Mouse (Mus musculus) forelimb bud, embryonic 11.5 days (tissue): ENCODE measurements around the gene Alad.

Source experiments
- DNase-seq: peaks from one replicate; pipeline ENCODE4 v3.0.0-alpha.2; 2012; ENCODE audit warnings: low read depth, low spot score

Alad gene

DNA sequence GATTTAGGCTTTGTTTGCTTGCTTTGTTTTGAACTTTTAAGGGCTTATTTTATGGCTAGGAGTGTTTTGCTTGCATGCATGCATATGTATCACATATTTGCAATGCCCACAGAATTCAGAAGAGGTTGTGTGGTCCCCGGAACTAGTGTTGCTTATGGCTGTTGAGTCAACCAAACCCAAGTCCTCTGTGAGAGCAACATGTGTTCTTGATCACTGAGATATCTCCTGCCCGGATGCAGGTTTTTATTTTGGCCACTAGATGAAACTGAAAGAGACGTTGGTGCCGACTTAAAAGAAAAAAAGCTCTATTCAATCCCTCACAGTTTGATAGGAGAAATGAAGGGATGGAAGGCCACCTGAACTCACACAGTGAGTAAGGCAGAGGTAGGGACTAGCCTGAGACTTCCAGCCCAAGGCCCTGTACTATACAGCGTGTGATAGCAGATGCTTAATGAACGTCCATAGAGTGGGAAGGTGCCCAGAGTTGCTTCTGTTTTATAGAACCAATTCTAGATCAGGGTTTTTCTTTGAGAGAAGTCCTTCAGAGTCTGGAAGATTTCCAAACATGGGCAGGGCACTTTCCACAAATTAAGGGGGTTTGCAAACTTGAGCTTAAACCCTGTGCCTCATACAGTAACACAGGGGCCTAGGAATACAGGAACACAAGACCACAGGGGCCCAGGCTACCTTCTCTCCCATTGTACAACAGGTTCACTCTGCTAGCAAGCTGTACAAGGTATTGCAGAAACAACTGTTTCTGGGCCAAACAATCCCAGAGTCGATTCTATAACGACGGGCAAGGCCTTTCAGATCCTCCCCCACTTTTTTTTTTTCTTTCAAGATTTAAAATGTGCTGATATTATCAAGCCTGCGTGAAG is 1.9 kb downstream of the Alad start:
- DNase-seq: no peak

GRCm38 (mm10) chr4:62517046-62517445 is 2.7 kb downstream of the Alad start:
- DNase-seq: no peak

GRCm38 (mm10) chr4:62516579-62516978 is 3.1 kb downstream of the Alad start:
- DNase-seq: no peak

GRCm38 (mm10) chr4:62516079-62516478 is 3.6 kb downstream of the Alad start:
- DNase-seq: no peak

GRCm38 (mm10) chr4:62515490-62515889 is 4.2 kb downstream of the Alad start:
- no peak for DNase-seq

- no peak for DNase-seq
Measured at GRCm38 (mm10) chr4:62514995-62515394, 4.7 kb downstream of the Alad start.

DNA sequence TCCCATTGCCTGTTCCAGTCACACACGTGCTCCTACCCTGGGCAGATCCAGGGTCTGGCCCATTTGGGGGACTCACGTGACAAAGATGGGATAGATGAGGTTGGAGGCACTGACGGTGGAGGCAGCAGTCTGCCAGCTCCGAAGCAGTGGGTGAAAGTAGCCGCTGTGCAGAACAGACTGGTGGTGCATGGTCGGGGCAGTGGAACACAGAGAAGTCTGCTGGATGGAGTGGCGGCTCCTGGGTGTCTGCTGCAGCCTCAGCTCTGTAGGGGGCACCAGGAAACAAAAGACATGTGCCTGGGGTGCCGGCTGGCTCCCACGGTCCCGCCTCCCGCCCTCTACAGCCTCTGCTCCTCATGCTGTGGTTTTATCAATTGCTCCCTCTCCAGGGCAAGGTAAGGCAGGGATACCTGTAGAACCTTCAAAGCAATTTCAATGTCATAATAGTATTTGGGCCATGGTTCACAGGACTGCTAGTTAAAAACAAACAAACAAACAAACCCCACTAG is 5.7 kb downstream of the Alad start:
- DNase-seq: no peak

- DNase-seq: no peak
Measured at GRCm38 (mm10) chr4:62509946-62510345, 9.8 kb downstream of the Alad start.

- DNase-seq: no peak
Measured at GRCm38 (mm10) chr4:62508839-62509238, 10.9 kb downstream of the Alad start.

DNA sequence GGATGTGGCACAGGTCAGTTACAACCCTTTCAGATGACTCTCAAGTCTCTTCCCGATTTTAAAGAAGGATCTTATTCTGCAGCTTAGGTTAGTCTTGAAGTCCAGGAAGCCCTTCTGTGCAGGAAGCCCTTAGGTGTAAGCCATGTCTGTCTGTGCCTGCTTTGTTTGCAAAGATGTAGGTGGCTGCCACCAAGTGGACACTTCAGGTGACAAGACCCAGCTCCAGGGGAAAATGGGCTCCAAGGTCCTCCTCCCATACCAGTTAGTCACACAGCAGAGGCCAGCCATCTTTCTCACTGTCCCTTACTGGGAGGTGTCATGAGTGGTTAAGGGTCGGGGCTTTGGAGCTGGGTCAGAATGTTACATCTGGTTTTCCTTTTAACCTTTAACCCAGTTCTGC is 12.9 kb downstream of the Alad start:
- no peak for DNase-seq

- no peak for DNase-seq
Measured at GRCm38 (mm10) chr4:62505991-62506390, 13.7 kb downstream of the Alad start.

- DNase-seq: no peak
Measured at GRCm38 (mm10) chr4:62503374-62503970, 16.2 kb downstream of the Alad start, which contains the start of gene Hdhd3. Gene Hdhd3 (minus strand): TSS chr4:62503467.

- no peak for DNase-seq
Measured at GRCm38 (mm10) chr4:62502969-62503368, 16.7 kb downstream of the Alad start.

DNA sequence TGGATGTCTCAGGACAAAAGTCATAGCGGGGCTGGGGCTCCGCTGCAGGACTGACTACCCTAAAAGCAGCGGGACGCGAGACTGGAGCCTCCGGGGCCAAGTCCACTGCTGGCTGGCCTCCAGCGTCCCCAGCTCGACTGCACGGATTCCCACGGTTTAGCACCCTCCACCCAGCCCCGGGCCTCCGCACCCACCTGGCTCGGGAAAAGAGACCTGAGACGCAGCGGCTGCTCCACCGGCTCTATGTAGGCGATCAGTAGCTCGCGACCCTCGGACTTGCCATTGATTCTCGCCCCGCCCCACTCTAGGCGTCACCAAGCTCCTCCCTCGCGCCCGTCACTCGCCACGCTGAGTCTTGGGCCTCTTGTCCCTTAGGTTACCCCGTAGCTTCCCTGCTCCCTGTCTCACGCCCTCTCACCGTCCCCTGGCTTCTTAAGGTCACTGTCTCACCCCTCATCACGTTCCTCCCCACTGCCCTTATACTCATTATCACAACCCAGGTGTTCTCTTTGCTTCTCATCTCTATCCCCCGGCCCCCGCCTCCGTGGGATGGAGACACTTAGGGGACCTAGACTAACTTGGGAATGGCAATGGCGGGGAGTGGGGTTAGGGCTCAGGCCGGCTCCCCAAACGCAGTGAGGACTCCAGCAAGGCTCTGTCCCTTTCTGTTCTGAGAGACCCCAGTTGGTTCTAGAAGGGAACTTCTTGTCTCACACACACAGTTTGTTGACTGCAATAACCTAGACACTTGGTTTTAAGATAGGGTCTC is 17.6 kb downstream of the Alad start:
- peak; percentile 93 for DNase-seq

GRCm38 (mm10) chr4:62501534-62501933 is 18.2 kb downstream of the Alad start:
- DNase-seq: no peak

DNA sequence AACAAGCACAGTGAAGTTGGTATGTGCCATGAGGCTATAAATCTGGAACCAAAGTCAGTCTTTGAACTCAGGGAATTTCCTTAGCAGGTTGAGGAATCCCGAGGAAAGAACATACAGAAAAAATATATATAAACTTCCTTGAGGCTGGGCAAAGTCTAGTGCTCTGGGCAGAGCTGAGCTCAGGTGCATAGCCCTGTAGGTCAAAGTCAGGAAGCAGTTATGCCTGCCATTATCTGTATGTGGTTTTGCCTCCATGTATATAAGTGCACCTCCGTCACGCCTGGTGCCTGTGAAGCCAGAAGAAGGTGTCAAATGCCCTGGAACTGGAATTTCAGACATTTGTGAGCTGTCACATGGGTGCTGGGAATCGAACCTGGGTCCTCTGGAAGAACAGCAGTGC is 18.9 kb downstream of the Alad start:
- no peak for DNase-seq

DNA sequence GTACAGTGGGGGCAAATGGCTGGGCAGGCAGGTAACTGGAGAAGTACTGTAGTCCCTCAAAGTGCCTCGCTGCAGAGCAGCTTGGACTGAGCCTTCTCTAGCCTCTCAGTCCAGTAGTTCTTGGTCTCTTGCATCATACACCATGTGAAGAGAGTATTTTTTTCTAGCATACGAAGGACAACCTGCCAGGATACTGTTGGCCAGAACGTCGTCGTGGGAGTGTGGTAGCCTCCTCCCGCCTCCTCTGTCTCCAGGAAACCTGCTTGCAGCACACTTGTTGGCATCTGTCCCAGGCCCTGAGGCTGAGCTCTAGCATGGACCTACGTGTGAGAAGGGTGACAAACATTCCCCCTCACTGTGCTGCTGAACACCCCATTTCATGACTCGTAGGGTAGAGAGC is 22.9 kb downstream of the Alad start:
- no peak for DNase-seq

DNA sequence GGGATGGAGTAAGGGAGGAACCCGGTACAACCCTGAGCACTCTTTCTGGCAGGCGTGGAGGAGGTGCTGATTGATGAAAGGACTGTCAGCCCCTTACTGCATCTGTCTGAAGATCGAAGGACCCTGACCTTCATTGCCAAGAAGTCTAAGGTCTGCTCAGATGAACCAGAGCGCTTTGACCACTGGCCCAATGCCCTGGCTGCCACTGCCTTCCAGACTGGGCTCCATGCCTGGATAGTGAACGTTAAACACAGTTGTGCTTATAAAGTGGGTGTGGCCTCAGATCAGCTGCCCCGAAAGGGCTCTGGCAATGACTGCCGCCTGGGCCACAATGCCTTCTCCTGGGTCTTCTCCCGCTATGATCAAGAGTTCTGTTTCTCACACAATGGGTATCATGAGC is 23.8 kb downstream of the Alad start:
- no peak for DNase-seq

DNA sequence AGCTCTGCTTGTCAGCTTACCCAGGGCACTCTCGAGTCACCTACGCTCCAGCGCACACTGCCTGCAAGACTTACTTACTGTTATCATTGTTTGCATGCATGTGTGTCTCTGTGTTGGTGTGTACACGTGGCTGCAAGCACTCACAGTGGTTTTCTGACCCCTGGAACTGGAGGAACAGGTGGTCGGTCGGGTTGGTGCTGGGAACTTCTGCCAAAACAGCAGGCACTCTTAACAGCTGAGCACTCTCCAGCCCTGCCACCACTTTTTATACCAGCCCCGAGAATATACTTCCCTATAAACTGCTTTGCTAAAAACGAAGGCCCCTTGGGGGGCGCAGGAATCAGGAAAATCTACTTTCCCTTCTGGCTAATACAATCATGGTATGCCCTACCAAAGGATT is 25.5 kb downstream of the Alad start:
- DNase-seq: no peak

- DNase-seq: no peak
Measured at GRCm38 (mm10) chr4:62492682-62493081, 27.0 kb downstream of the Alad start.

DNA sequence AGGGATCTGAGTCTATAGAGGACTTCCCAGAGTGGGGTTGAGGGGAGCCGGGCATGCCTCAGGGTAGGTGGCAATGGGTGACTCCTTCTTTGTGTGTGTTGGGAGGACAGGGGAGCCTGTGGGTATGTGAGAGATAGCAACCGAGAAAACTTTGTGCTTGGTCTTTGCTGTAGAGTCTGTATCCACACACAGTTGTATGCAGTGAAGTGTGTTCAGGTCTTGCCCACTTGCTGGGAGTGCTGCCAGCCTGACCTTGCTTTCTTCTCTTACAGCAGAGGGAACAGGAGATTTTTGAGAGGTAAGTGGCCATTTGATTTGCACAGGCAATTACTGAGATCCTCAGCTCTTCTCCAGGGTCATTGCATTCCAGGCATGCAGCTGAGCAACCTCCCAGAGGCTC is 31.8 kb downstream of the Alad start:
- DNase-seq: no peak

GRCm38 (mm10) chr4:62487172-62487571 is 32.5 kb downstream of the Alad start:
- no peak for DNase-seq
